Mouse (Mus musculus) spleen, postnatal 4 days (tissue): ENCODE measurements around the gene Pgd.
"Not testable (repeated sequence)": the region's sequence is repeated elsewhere in the genome, so short reads cannot be mapped to it uniquely, and the experiment has no call there.

Experiments used
- DNase-seq, 2 experiments: peaks; one replicate each; pipeline ENCODE4 v3.0.0; 2022; ENCODE audit warnings: low spot score in 2 of 2

Pgd gene

GRCm38 (mm10) chr4:149133395-149133794, 33.2 kb downstream of the Pgd start:
- DNase-seq, result no peak

DNA sequence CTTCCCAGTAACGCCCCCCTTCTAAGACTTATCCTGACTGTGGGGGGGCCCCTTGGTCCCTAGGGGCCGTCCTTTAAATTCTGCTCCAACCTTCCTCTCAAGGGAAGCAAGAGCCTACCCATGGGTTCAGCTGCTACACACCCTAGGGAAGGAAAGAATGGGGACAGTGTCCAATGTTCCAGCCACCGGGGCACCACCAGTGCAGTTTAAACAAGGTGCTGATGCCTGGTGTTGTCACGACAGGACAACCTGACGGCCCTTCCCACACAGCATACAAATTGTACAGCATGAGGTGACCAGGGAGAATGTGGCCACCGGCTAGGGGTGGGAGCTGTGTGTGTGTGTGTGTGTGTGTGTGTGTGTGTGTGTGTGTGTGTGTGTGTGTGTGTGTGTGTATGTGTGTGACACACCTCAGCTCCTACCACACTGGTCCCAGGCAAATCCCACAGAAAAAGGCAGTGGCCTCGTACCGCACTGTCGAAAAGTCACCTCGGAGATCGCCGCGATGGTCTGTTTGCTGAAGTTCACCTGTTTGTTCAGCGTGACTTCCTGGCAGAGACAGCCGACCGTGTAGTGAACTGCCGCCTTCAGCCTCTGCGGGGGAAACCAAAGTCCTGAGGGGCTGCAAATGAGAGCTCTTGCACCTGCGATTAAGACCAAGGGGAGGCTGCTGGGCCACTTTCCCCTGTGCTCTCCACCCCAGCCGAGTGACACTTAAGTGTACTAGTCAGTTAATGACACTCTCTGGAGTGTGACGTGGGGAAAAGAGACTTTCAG, 34.6 kb downstream of the Pgd start:
- peak; percentile 59 to 75 for DNase-seq

- DNase-seq, result no peak
Observed at GRCm38 (mm10) chr4:149131021-149131752, 35.4 kb downstream of the Pgd start.

- no peak for DNase-seq
Observed at GRCm38 (mm10) chr4:149128467-149128866, 38.1 kb downstream of the Pgd start.

GRCm38 (mm10) chr4:149126663-149127062, 39.9 kb downstream of the Pgd start, which contains the start of gene Cort:
Gene Cort, minus strand, starts transcription at chr4:149126763.
- DNase-seq, result no peak

- no peak for DNase-seq
Observed at GRCm38 (mm10) chr4:149126115-149126509, 40.5 kb downstream of the Pgd start.

GRCm38 (mm10) chr4:149125341-149126114, 41.0 kb downstream of the Pgd start:
- no peak for DNase-seq

DNA sequence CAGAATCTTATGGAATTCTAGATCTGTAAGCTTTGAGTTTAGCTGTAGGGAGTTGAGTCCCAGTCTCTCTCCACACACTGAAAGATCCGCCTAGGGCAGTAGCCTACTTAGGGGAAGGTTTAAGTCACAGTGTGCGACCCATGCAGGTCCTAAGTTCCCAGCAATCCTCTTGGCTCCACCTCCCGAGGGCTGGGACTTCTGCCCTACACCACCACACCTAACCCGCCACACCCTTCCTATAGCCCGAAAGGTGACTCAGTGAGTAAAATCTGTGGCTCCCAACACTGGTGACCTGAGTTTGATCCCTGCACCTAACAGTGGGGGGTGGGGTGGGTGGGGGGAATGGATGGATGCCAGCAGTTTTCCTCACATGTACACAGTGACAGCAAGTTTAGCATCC, 43.1 kb downstream of the Pgd start:
- DNase-seq, result no peak

DNA sequence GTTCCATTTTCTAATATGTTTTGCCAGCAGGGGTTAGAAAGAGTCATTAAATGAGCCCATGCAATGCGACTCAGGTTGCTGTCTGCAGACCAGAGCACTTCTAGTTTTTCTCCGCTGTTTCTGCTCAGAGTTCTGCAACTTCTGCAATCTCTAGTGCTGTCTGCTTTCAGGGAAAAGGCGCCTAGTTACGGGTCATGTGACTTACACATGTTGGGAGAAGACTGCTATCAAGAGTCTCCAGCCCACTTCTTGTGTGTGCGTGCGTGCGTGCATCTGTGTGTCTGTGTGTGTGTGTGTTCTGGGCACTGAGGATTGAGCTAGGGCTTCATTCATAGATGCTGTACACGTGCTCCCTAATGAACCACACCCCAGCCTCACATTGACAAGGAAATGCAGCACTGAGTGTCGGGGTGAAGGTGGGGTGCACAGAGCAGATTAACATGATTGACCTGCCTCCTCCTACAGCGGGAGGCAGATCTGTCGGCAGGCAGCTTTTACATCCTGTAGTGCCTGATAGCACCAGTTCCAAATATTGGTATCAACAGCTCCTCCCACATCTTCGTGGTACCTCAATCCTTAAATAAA, 46.5 kb downstream of the Pgd start:
- not testable (repeated sequence) for DNase-seq

GRCm38 (mm10) chr4:149103875-149104561, 62.6 kb downstream of the Pgd start, which contains the start of gene Dffa:
Gene Dffa, plus strand, starts transcription at chr4:149104146.
- DNase-seq, result peak; percentile 87 to 93

GRCm38 (mm10) chr4:149101456-149101855, 65.1 kb downstream of the Pgd start:
- no peak for DNase-seq

DNA sequence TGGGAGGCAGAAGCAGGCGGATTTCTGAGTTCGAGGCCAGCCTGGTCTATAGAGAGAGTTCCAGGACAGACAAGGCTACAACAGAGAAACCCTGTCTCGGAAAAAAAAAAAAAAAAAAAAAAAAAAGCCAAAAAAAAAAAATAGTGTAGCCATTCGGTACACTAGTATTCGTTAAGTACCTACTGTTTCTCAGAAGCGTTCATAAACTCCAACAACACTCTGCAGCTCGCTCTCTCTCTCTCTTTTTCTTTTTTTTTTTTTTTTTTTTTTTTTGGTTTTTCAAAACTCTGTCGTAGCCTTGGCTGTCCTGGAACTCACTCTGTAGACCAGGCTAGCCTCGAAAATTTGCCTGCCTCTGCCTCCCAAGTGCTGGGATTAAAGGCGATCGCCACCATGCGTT, 66.1 kb downstream of the Pgd start:
- DNase-seq, result not testable (repeated sequence)
